Mouse (Mus musculus) liver, embryonic 12.5 days (tissue): ENCODE measurements around the gene Ghr. TPM values are rescaled to one million over a fixed set of nuclear protein-coding genes. Genes with fewer than 3 reads are reported as not detected.

Source experiments
- ATAC-seq: fragments of 200-750 bp; cut with Nextera tagmentation; 2 replicates; pipeline ENCODE4 v1.8.0; 2017; ENCODE audit warnings: moderate number of reproducible peaks, mild to moderate bottlenecking, moderate library complexity
- H3K27ac ChIP-seq: fragments of 300-500 bp; sonication (generic); 2 replicates; pipeline ENCODE4 v1.5.1; 2016; ENCODE audit warnings: mild to moderate bottlenecking
- H3K27me3 ChIP-seq: fragments of 300-500 bp; sonication (generic); replicated peaks from 2 replicates; pipeline ENCODE4 v1.6.1; 2016; ENCODE audit warnings: mild to moderate bottlenecking, moderate library complexity
- H3K36me3 ChIP-seq: fragments of 300-500 bp; sonication (generic); 2 replicates; pipeline ENCODE4 v1.6.1; 2016; ENCODE audit warnings: mild to moderate bottlenecking, moderate library complexity
- H3K4me1 ChIP-seq: fragments of 300-500 bp; sonication (generic); 2 replicates; pipeline ENCODE4 v1.6.1; 2016
- H3K4me2 ChIP-seq: fragments of 300-500 bp; sonication (generic); 2 replicates; pipeline ENCODE4 v1.6.1; 2016; ENCODE audit warnings: mild to moderate bottlenecking, moderate library complexity
- H3K4me3 ChIP-seq: fragments of 300-500 bp; sonication (generic); 2 replicates; pipeline ENCODE4 v1.5.1; 2016; ENCODE audit warnings: mild to moderate bottlenecking, moderate library complexity
- H3K9ac ChIP-seq: fragments of 300-500 bp; sonication (generic); 2 replicates; pipeline ENCODE4 v1.6.1; 2016; ENCODE audit warnings: mild to moderate bottlenecking, moderate library complexity
- H3K9me3 ChIP-seq: fragments of 300-500 bp; sonication (generic); replicated peaks from 2 replicates; pipeline ENCODE4 v1.6.1; 2016; ENCODE audit warnings: mild to moderate bottlenecking, moderate library complexity
- WGBS: fragments of 180-500 bp; shearing (Covaris S2); methylation state at CpG from one replicate; pipeline ENCODE4 v1.1.7; 2016; ENCODE audit not compliant: insufficient replicate concordance; 5-methylcytosine and 5-hydroxymethylcytosine counted together
- polyA plus RNA-seq: library from polyadenylated mRNA; unstranded; fragments of >200 nt; fragmentation: Nextera tagmentation; extraction: Ambion mirVana; gene quantifications from 2 replicates; pipeline ENCODE4 v1.2.1, GENCODE M21; 2016

Ghr gene
- polyA plus RNA-seq, 1 experiment from 2014 or later = 24.9 TPM

DNA sequence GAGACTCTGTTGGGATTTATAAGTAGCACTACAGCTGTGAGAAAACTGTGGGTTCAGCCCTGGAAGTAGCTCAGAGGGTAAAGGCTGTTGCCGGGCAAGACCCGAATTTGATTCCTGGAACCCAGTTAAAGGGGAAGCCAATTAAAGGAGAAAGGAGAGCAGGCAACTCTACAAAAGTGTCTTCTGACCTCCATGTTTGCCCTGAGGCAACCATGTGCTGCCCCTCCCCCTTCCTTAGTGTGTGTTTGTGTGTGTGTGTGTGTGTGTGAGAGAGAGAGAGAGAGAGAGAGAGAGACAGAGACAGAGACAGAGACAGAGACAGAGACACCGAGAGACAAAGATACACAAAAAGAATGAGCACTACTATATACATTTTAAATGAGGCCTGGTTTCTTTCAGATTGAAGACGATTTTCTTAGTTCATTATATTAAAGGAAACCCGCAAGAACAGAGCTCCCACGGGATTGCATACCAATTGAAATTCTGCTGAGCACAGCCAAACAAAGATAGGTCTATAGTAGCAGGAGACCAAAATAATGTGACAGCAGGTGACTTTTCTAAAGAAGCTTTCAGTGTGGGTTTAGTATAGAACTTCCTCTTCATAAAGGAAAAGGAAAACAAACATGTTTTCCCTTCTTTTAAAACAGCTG lies 313.2 kb downstream of the Ghr start:
- Histone ChIP-seq H3K4me1 (peaks cover 11% of the 10 kb centered on the region; the same call in 1 of the 2 replicates), H3K9ac (peak overlapping the region; percentile 40; the same call in 1 of the 2 replicates), H3K9me3 (no peaks in the 10 kb centered on the region), H3K4me2 (peak overlapping the region; percentile 57), H3K36me3 (peaks cover 4% of the 10 kb centered on the region; the same call in 1 of the 2 replicates), H3K27me3 (no peaks in the 10 kb centered on the region), H3K27ac (peak overlapping the region; percentile 69), H3K4me3 (peak overlapping the region; percentile 55)
- WGBS = 21% methylated on average over 6 of the region's 6 CpGs
- peak; percentile 46; the same call in 1 of the 2 replicates for ATAC-seq

DNA sequence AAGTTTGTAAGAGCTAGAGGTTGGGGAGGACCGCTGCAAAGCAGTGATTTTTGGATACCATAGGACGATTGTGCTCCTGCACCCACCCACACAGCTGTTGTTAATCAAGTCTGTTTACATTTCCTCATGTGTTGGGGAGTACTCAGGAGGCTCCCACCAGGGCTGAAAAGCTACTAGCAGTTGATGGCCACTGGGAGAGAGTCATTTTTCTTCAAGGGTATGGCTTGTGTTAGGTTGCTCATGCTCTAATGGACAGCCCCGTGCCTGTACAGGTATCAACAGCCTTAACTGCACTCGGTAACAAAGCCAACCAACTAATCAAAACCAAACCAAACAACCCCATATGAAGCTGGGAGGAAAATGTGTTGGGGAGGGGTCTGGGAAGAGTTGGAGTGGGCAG lies 313.8 kb downstream of the Ghr start:
- Histone ChIP-seq H3K4me1 (peaks cover 11% of the 10 kb centered on the region; the same call in 1 of the 2 replicates), H3K9me3 (no peaks in the 10 kb centered on the region), H3K27ac (peak overlapping the region; percentile 69; the same call in 1 of the 2 replicates), H3K36me3 (peaks cover 3% of the 10 kb centered on the region; the same call in 1 of the 2 replicates), H3K4me3 (no peak overlapping the region), H3K27me3 (no peaks in the 10 kb centered on the region), H3K9ac (no peak overlapping the region), H3K4me2 (no peak overlapping the region)
- ATAC-seq = no peak
- 68% methylated on average over 4 of the region's 4 CpGs for WGBS

DNA sequence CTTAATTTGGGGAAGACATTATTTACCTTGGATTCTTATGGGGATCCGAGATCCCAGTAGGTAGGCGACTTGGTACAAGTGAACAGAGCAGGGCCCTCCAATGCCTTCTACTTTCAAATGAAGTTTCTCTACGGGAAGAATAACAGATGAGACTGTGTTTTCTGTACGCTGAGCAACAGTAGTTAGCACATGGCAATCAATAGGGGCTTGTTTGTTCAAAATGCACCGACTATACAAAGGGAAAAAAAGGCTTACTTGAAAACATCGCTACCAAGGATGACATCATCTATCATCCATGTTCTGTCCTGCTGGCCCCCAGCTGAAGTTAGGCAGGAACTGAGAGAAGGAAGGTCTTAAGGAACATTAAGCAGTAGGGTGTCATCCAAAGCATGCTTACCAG lies 315.0 kb downstream of the Ghr start, which contains the start of gene Selenop:
TSS of gene Selenop (plus strand) at position 301 of the 400 bp plus-strand sequence.
- peaks cover 11% of the 10 kb centered on the region; the same call in 1 of the 2 replicates for H3K4me1 ChIP-seq
- H3K4me3 ChIP-seq = no peak within 1 kb of the TSS
- no peak for ATAC-seq
- no peaks in the 10 kb centered on the region for H3K36me3 ChIP-seq
- no peak within 1 kb of the TSS for H3K27ac ChIP-seq
- H3K27me3 ChIP-seq = no peaks in the 10 kb centered on the region
- H3K4me2 ChIP-seq = no peak within 1 kb of the TSS
- no peaks in the 10 kb centered on the region for H3K9me3 ChIP-seq
- WGBS = 74% methylated on average over 6 of the region's 6 CpGs
- H3K9ac ChIP-seq = no peak within 1 kb of the TSS
